Mouse (Mus musculus): ENCODE results near the gene Olfr1221. TPM values are rescaled to one million over a fixed set of nuclear protein-coding genes. Genes with fewer than 3 reads are reported as not detected.

The Olfr1221 gene
- polyA plus RNA-seq, 1 experiment, result not detected

DNA sequence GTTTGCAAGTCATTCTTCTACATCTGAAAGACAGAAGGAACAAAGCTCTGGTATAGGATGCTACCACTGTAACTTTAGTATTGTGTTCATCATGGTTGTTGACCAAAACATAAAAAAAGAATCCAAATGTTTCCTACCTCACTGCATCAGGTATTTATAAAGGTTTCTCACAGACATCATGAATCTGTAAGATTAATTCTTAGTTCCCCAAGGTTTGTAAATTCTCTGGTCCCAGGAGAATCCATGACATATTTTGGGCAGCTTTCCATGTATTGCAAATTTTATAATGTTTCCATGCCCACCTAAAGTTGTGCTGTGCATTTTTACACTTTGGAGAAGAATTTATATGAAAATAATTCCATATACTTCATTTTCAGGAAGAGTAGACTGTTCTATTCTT, 56.0 kb downstream of the Olfr1221 start, which contains the start of gene Olfr1218:
Gene Olfr1218 (minus strand): TSS at position 101 of the 400 bp plus-strand sequence.
- TF ChIP-seq CTCF (IDR thresholded peaks at IDR 0.05; ENCODE audit: insufficient read depth, low read length) (no peak), POLR2A (IDR thresholded peaks at IDR 0.05; ENCODE audit: borderline replicate concordance, extremely low read depth, low read depth, low read length) (no peak)
- H3K4me3 ChIP-seq (replicated peaks; ENCODE audit: extremely low read depth, low read depth, low read length), result no peak within 1 kb of the TSS

More for the DNA sequence above, 56.0 kb downstream of the Olfr1221 start, which contains the start of gene Olfr1218:
- DNase-seq, result no peak
- H3K4me1 ChIP-seq (ENCODE audit: control insufficient read depth, insufficient read depth, low read length), result no peaks in the 10 kb centered on the region

Other genes starting within 250 kb of the Olfr1221 start
- gene Olfr1208, start 215.0 kb downstream of the Olfr1221 start, polyA plus RNA-seq (2012; rRNA removed), result not detected in 2 replicates
- not detected in 2 replicates for gene Olfr1209, start 202.1 kb downstream of the Olfr1221 start, polyA plus RNA-seq (2012; rRNA removed)
- not detected in 2 replicates for gene Olfr1211, start 179.2 kb downstream of the Olfr1221 start, polyA plus RNA-seq (2012; rRNA removed)
- not detected in 2 replicates for gene Olfr1212, start 163.3 kb downstream of the Olfr1221 start, polyA plus RNA-seq (2012; rRNA removed)
- not detected in 2 replicates for gene Gm13762, start 137.0 kb downstream of the Olfr1221 start, polyA plus RNA-seq (2012; rRNA removed)
- gene Olfr1214, start 124.6 kb downstream of the Olfr1221 start, polyA plus RNA-seq (2012; rRNA removed), result not detected in 2 replicates
- not detected in 2 replicates for gene Olfr1215, start 110.3 kb downstream of the Olfr1221 start, polyA plus RNA-seq (2012; rRNA removed)
- not detected in 2 replicates for gene Olfr1216, start 98.9 kb downstream of the Olfr1221 start, polyA plus RNA-seq (2012; rRNA removed)
- not detected in 2 replicates for gene Olfr1217, start 85.2 kb downstream of the Olfr1221 start, polyA plus RNA-seq (2012; rRNA removed)
- gene Olfr1218, start 56.1 kb downstream of the Olfr1221 start, polyA plus RNA-seq (2012; rRNA removed), result not detected in 2 replicates
- gene Olfr1219, start 33.8 kb downstream of the Olfr1221 start, polyA plus RNA-seq (2012; rRNA removed), result not detected in 2 replicates
- gene Olfr1220, start 10.4 kb downstream of the Olfr1221 start, polyA plus RNA-seq (2012; rRNA removed), result not detected in 2 replicates
- gene Olfr1222, start 15.8 kb upstream of the Olfr1221 start, polyA plus RNA-seq (2012; rRNA removed), result not detected in 2 replicates
- not detected in 2 replicates for gene Olfr1223, start 34.3 kb upstream of the Olfr1221 start, polyA plus RNA-seq (2012; rRNA removed)
- not detected in 2 replicates for gene Olfr1224-ps1, start 46.8 kb upstream of the Olfr1221 start, polyA plus RNA-seq (2012; rRNA removed)
- gene Olfr1225, start 57.4 kb upstream of the Olfr1221 start, polyA plus RNA-seq (2012; rRNA removed), result not detected in 2 replicates
- not detected in 2 replicates for gene Olfr1226, start 82.8 kb upstream of the Olfr1221 start, polyA plus RNA-seq (2012; rRNA removed)
- gene Olfr1228, start 136.8 kb upstream of the Olfr1221 start, polyA plus RNA-seq (2012; rRNA removed), result not detected in 2 replicates
- not detected in 2 replicates for gene Olfr1229, start 170.7 kb upstream of the Olfr1221 start, polyA plus RNA-seq (2012; rRNA removed)
- gene Olfr1230, start 180.0 kb upstream of the Olfr1221 start, polyA plus RNA-seq (2012; rRNA removed), result not detected in 2 replicates
- gene Olfr1231, start 189.8 kb upstream of the Olfr1221 start, polyA plus RNA-seq (2012; rRNA removed), result not detected in 2 replicates
- not detected in 2 replicates for gene Olfr1232, start 212.4 kb upstream of the Olfr1221 start, polyA plus RNA-seq (2012; rRNA removed)
- not detected in 2 replicates for gene Olfr1233, start 225.1 kb upstream of the Olfr1221 start, polyA plus RNA-seq (2012; rRNA removed)
- not detected in 2 replicates for gene Olfr1234, start 247.6 kb upstream of the Olfr1221 start, polyA plus RNA-seq (2012; rRNA removed)

Data from lung, adult 2 months (tissue).